Mouse (Mus musculus) lung, embryonic 16.5 days (tissue): ENCODE measurements at regions not wholly inside any gene's neighbourhood (a gene's known extent, or its start where the extent isn't known, plus 50 kb on each side); places are given as distances from the start of the nearest gene placed in this dataset.

ENCODE experiments used
- ATAC-seq: fragments of 200-750 bp; cut with Nextera tagmentation; 2 replicates; pipeline ENCODE4 v1.8.0; 2017; ENCODE audit warnings: low read depth, mild to moderate bottlenecking, moderate library complexity
- H3K27ac ChIP-seq: fragments of 300-500 bp; sonication (generic); 2 replicates; pipeline ENCODE4 v1.5.1; 2014; ENCODE audit warnings: mild to moderate bottlenecking, control low read depth, low read length
- H3K27me3 ChIP-seq: fragments of 300-500 bp; sonication (generic); 2 replicates; pipeline ENCODE4 v1.6.1; 2014; ENCODE audit warnings: low read depth, low read length, mixed read lengths; ENCODE audit not compliant: control insufficient read depth, insufficient read depth
- H3K36me3 ChIP-seq: fragments of 300-500 bp; sonication (generic); 2 replicates; pipeline ENCODE4 v1.6.1; 2014; ENCODE audit warnings: low read length; ENCODE audit not compliant: control insufficient read depth, insufficient read depth
- H3K4me1 ChIP-seq: fragments of 300-500 bp; sonication (generic); replicated peaks from 2 replicates; pipeline ENCODE4 v1.6.1; 2014; ENCODE audit warnings: low read length, mixed read lengths; ENCODE audit not compliant: control insufficient read depth, insufficient read depth
- H3K4me2 ChIP-seq: fragments of 300-500 bp; sonication (generic); 2 replicates; pipeline ENCODE4 v1.6.1; 2014; ENCODE audit warnings: low read depth, low read length, control low read depth
- H3K4me3 ChIP-seq: fragments of 300-500 bp; sonication (generic); 2 replicates; pipeline ENCODE4 v1.5.1; 2014; ENCODE audit warnings: mild to moderate bottlenecking, low read length, control low read depth
- H3K9ac ChIP-seq: fragments of 300-500 bp; sonication (generic); 2 replicates; pipeline ENCODE4 v1.6.1; 2014; ENCODE audit warnings: low read length, control low read depth
- H3K9me3 ChIP-seq: fragments of 300-500 bp; sonication (generic); 2 replicates; pipeline ENCODE4 v1.6.1; 2016; ENCODE audit warnings: low read length; ENCODE audit not compliant: control insufficient read depth
- WGBS: fragments of 180-500 bp; shearing (Covaris S2); extraction: QIAGEN DNeasy Blood & Tissue Kit; methylation state at CpG from one replicate; pipeline ENCODE4 v1.1.7; 2014; 5-methylcytosine and 5-hydroxymethylcytosine counted together

- H3K27me3 ChIP-seq, result no peaks in the 10 kb centered on the region
- no peaks in the 10 kb centered on the region for H3K9me3 ChIP-seq
- no peak overlapping the region for H3K4me2 ChIP-seq
- no peak for ATAC-seq
- no peak overlapping the region for H3K27ac ChIP-seq
- no peaks in the 10 kb centered on the region for H3K4me1 ChIP-seq
- H3K9ac ChIP-seq, result no peak overlapping the region
- H3K4me3 ChIP-seq, result no peak overlapping the region
- 22% methylated on average over 2 of the region's 2 CpGs for WGBS
- H3K36me3 ChIP-seq, result no peaks in the 10 kb centered on the region
These were observed 325.1 kb downstream of the Slc6a15 start for GRCm38 (mm10) chr10:103692682-103693081.

GRCm38 (mm10) chr10:103715080-103715725, 347.6 kb downstream of the Slc6a15 start:
- H3K27ac ChIP-seq, result no peak overlapping the region
- H3K9ac ChIP-seq, result no peak overlapping the region
- H3K27me3 ChIP-seq, result no peaks in the 10 kb centered on the region
- ATAC-seq, result no peak
- 59% methylated on average over 3 of the region's 3 CpGs for WGBS
- H3K4me2 ChIP-seq, result no peak overlapping the region
- H3K4me1 ChIP-seq, result no peaks in the 10 kb centered on the region
- no peaks in the 10 kb centered on the region for H3K36me3 ChIP-seq
- no peaks in the 10 kb centered on the region for H3K9me3 ChIP-seq
- H3K4me3 ChIP-seq, result no peak overlapping the region

DNA sequence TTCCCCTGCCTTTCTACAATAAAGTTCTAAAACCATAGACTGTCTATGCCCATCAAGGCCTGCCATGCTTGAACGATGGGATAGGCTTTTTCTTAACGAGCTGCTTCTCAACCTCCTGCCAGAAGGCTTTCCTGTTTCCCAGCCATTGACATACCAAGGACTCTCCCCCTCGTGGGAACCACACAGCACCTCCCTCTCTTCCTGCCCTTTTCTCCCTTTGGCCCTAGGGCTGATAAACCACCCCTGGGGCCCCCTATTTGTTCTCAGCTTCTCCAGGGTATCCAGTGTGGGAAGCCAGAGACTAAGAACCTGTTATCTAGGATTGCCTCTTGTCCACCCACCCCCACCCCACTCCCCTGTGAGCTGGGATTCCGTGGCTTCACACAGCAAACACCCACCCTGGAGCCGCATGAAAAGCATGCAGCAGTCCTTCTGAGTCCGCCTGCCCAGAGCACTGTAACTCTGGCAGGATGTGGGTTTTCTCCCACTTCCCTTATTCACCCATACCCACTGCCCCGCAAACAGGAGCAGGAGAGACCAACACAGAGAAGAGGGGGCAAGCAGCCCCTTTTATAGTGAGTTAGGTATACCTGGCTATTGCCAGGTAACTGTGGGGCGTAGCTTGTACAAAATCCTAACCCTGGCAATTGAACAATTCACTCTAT, 351.5 kb downstream of the Slc6a15 start:
- ATAC-seq, result no peak
- WGBS, result 44% methylated on average over 8 of the region's 8 CpGs

GRCm38 (mm10) chr10:103726680-103727079, 359.1 kb downstream of the Slc6a15 start:
- Histone ChIP-seq H3K27ac (no peak overlapping the region), H3K4me3 (no peak overlapping the region), H3K9me3 (no peaks in the 10 kb centered on the region), H3K36me3 (no peaks in the 10 kb centered on the region), H3K4me2 (no peak overlapping the region), H3K27me3 (no peaks in the 10 kb centered on the region), H3K9ac (no peak overlapping the region), H3K4me1 (no peaks in the 10 kb centered on the region)
- ATAC-seq, result no peak

More for the DNA sequence above, 351.5 kb downstream of the Slc6a15 start:
- Histone ChIP-seq H3K4me2 (no peak overlapping the region), H3K9me3 (no peaks in the 10 kb centered on the region), H3K27me3 (no peaks in the 10 kb centered on the region), H3K4me1 (no peaks in the 10 kb centered on the region), H3K9ac (no peak overlapping the region), H3K27ac (no peak overlapping the region), H3K4me3 (no peak overlapping the region), H3K36me3 (no peaks in the 10 kb centered on the region)

GRCm38 (mm10) chr10:103731522-103731921, 363.9 kb downstream of the Slc6a15 start:
- no peak overlapping the region for H3K4me2 ChIP-seq
- H3K9ac ChIP-seq, result no peak overlapping the region
- H3K36me3 ChIP-seq, result no peaks in the 10 kb centered on the region
- no peaks in the 10 kb centered on the region for H3K27me3 ChIP-seq
- no peak overlapping the region for H3K4me3 ChIP-seq
- H3K9me3 ChIP-seq, result no peaks in the 10 kb centered on the region
- 35% methylated on average over 1 of the region's 1 CpGs for WGBS
- ATAC-seq, result no peak
- H3K4me1 ChIP-seq, result no peaks in the 10 kb centered on the region
- H3K27ac ChIP-seq, result no peak overlapping the region

GRCm38 (mm10) chr10:103731981-103732380, 364.4 kb downstream of the Slc6a15 start:
- no peak overlapping the region for H3K9ac ChIP-seq
- H3K9me3 ChIP-seq, result no peaks in the 10 kb centered on the region
- H3K27me3 ChIP-seq, result no peaks in the 10 kb centered on the region
- no peak overlapping the region for H3K4me3 ChIP-seq
- no peak overlapping the region for H3K27ac ChIP-seq
- WGBS, result 60% methylated on average over 5 of the region's 5 CpGs
- no peak overlapping the region for H3K4me2 ChIP-seq
- no peaks in the 10 kb centered on the region for H3K36me3 ChIP-seq
- H3K4me1 ChIP-seq, result no peaks in the 10 kb centered on the region
- ATAC-seq, result no peak

DNA sequence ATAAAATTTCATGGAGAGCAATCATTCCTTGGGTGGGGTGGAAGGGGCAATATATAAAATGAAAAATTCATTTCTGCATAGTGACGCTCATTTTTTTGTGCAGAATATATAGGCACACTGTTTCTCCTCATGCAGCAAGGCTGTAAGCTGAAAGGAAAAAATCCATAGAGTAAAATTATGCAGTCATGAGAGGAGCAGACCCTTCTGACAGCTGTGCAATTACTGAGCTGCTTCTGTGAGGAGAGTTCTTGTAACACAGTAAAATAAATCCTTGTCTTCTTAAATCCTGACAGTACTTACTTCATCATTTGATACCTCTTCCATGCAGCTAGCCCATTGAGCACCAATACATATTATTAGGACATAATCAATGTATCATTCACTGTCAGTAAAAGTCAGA, 362.7 kb upstream of the Gm21293 start:
- no peak overlapping the region for H3K27ac ChIP-seq
- H3K36me3 ChIP-seq, result no peaks in the 10 kb centered on the region
- H3K4me1 ChIP-seq, result no peaks in the 10 kb centered on the region
- no peaks in the 10 kb centered on the region for H3K27me3 ChIP-seq
- WGBS, result 77% methylated on average over 1 of the region's 1 CpGs
- H3K9me3 ChIP-seq, result no peaks in the 10 kb centered on the region
- no peak overlapping the region for H3K4me2 ChIP-seq
- no peak for ATAC-seq
- H3K9ac ChIP-seq, result no peak overlapping the region
- H3K4me3 ChIP-seq, result no peak overlapping the region

DNA sequence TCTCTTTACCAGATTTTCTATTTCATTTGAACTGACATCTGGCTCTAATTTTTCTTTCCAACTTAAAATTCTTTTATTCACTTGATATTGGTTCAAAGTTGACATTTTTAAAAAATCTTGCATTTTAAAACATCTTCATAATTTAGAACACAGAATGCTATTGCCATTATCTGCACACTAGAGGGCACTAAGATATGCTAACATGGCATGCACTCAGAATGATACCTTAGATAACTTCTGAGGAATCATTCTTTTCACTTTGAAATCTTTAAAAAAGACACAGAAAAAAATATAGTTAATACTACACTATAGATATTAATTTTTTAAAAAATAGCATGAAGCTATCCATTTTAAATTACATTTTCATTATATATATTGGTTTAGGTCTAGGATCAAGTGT, 357.9 kb upstream of the Gm21293 start:
- H3K4me2 ChIP-seq, result no peak overlapping the region
- no peaks in the 10 kb centered on the region for H3K36me3 ChIP-seq
- no peak overlapping the region for H3K4me3 ChIP-seq
- no peaks in the 10 kb centered on the region for H3K27me3 ChIP-seq
- H3K27ac ChIP-seq, result no peak overlapping the region
- H3K9me3 ChIP-seq, result no peaks in the 10 kb centered on the region
- no peak for ATAC-seq
- H3K9ac ChIP-seq, result no peak overlapping the region
- H3K4me1 ChIP-seq, result no peaks in the 10 kb centered on the region

- Histone ChIP-seq H3K9ac (no peak overlapping the region), H3K36me3 (no peaks in the 10 kb centered on the region), H3K4me3 (no peak overlapping the region), H3K9me3 (no peaks in the 10 kb centered on the region), H3K27me3 (no peaks in the 10 kb centered on the region), H3K4me2 (no peak overlapping the region), H3K4me1 (no peaks in the 10 kb centered on the region), H3K27ac (no peak overlapping the region)
- no peak for ATAC-seq
These were observed 313.7 kb upstream of the Gm21293 start for GRCm38 (mm10) chr10:103829079-103829478.
